Mouse (Mus musculus) thymus, adult 2 months (tissue): ENCODE data around the gene Nell1.

Experiments
- CTCF ChIP-seq: fragments of 200-500 bp; IDR thresholded peaks from 2 replicates; pipeline ENCODE4 v1.5.1; 2012; ENCODE audit warnings: mild to moderate bottlenecking, control low read depth, low read length, moderate library complexity, borderline replicate concordance; ENCODE audit not compliant: control insufficient read depth, poor library complexity, insufficient read depth; ENCODE audit errors: extremely low read depth
- POLR2A ChIP-seq: fragments of 200-500 bp; IDR thresholded peaks from 2 replicates; pipeline ENCODE4 v1.6.1; 2012; ENCODE audit warnings: mild to moderate bottlenecking, low read length, control low read depth, moderate library complexity; ENCODE audit not compliant: control insufficient read depth, poor library complexity, insufficient read depth; ENCODE audit errors: extremely low read depth

- TF ChIP-seq CTCF (no peak), POLR2A (no peak)
These were observed 658.5 kb downstream of the Nell1 start for GRCm38 (mm10) chr7:50633147-50633546.
